Mouse (Mus musculus) liver, adult 2 months (tissue): ENCODE measurements around the gene Kif22. TPM values are rescaled to one million over a fixed set of nuclear protein-coding genes. Genes with fewer than 3 reads are reported as not detected.

Experiments
- DNase-seq: peaks from one replicate; pipeline ENCODE4 v3.0.0-alpha.2; 2011; ENCODE audit warnings: low read depth, low spot score; ENCODE audit errors: extremely low read depth
- H3K27ac ChIP-seq: fragments of 200-500 bp; replicated peaks from 2 replicates; pipeline ENCODE4 v1.5.1; 2012; ENCODE audit warnings: low read depth, mild to moderate bottlenecking, control low read depth, inconsistent platforms, low read length; ENCODE audit not compliant: insufficient read depth
- H3K27me3 ChIP-seq: fragments of 200-500 bp; 2 replicates; pipeline ENCODE4 v1.6.1; 2012; ENCODE audit warnings: mild to moderate bottlenecking, moderate library complexity, low read length, inconsistent platforms; ENCODE audit not compliant: control insufficient read depth, insufficient read depth
- H3K36me3 ChIP-seq: fragments of 200-500 bp; 2 replicates; pipeline ENCODE4 v1.6.1; 2012; ENCODE audit warnings: low read length, inconsistent platforms; ENCODE audit not compliant: control insufficient read depth, insufficient read depth
- H3K4me1 ChIP-seq: fragments of 200-500 bp; 2 replicates; pipeline ENCODE4 v1.6.1; 2011; ENCODE audit warnings: low read length; ENCODE audit not compliant: control insufficient read depth, insufficient read depth
- H3K4me3 ChIP-seq: fragments of 200-500 bp; 2 replicates; pipeline ENCODE4 v1.5.1; 2011; ENCODE audit warnings: low read depth, mild to moderate bottlenecking, control low read depth, low read length, moderate library complexity; ENCODE audit not compliant: insufficient read depth
- H3K79me2 ChIP-seq: fragments of 200-500 bp; 2 replicates; pipeline ENCODE4 v1.6.1; 2012; ENCODE audit warnings: inconsistent platforms, mild to moderate bottlenecking, low read length, moderate library complexity; ENCODE audit not compliant: control insufficient read depth, insufficient read depth
- H3K9ac ChIP-seq: fragments of 200-500 bp; 2 replicates; pipeline ENCODE4 v1.6.1; 2012; ENCODE audit warnings: low read depth, mild to moderate bottlenecking, control low read depth, inconsistent platforms, low read length
- CTCF ChIP-seq: fragments of 200-500 bp; IDR thresholded peaks from 2 replicates; pipeline ENCODE4 v1.5.1; 2011; ENCODE audit warnings: low read depth, low read length, control low read depth
- POLR2A ChIP-seq: fragments of 200-500 bp; IDR thresholded peaks from 2 replicates; pipeline ENCODE4 v1.6.1; 2011; ENCODE audit warnings: low read length, control low read depth; ENCODE audit not compliant: insufficient read depth; ENCODE audit errors: extremely low read depth
- whole genome bisulfite sequencing: fragments of 180-500 bp; shearing (Covaris S2); methylation state at CpG from one replicate; pipeline ENCODE4 v1.1.7; 2018; 5-methylcytosine and 5-hydroxymethylcytosine counted together
- polyA plus RNA-seq: library from polyadenylated mRNA; depleted of rRNA; stranded (reverse); fragments of >200 nt; gene quantifications from 2 replicates; pipeline ENCODE4 v1.2.3, GENCODE M21; 2012
- total RNA-seq: library from RNA; depleted of rRNA; stranded (reverse); fragments of >200 nt; gene quantifications from 2 replicates; pipeline ENCODE4 v1.2.3, GENCODE M21; 2014

The Kif22 gene
- total and polyA plus RNA-seq, 2 experiments = 0.37 to 0.44 TPM

- TF ChIP-seq CTCF = no peak
- TF ChIP-seq POLR2A = no peak
- Histone ChIP-seq H3K9ac (no peak overlapping the region), H3K4me1 (peaks cover 5% of the 10 kb centered on the region), H3K4me3 (no peak overlapping the region), H3K27ac (no peak overlapping the region), H3K79me2 (no peaks in the 10 kb centered on the region), H3K36me3 (no peaks in the 10 kb centered on the region), H3K27me3 (no peaks in the 10 kb centered on the region)
- 78% methylated on average over 4 of the region's 4 CpGs for WGBS
- no peak for DNase-seq
Observed at GRCm38 (mm10) chr7:127066317-127066716, 24.0 kb upstream of the Kif22 start.

GRCm38 (mm10) chr7:127065538-127065937 is 23.3 kb upstream of the Kif22 start:
- WGBS = 87% methylated on average over 6 of the region's 6 CpGs
- H3K4me3 ChIP-seq = no peak overlapping the region
- no peaks in the 10 kb centered on the region for H3K36me3 ChIP-seq
- H3K9ac ChIP-seq = no peak overlapping the region
- no peaks in the 10 kb centered on the region for H3K79me2 ChIP-seq
- DNase-seq = no peak
- TF ChIP-seq POLR2A (no peak), CTCF (0 out of 2 replicates have a peak, but pooled peaks have one; percentile 1)
- H3K27me3 ChIP-seq = no peaks in the 10 kb centered on the region
- H3K27ac ChIP-seq = no peak overlapping the region
- H3K4me1 ChIP-seq = peaks cover 6% of the 10 kb centered on the region

- H3K27ac ChIP-seq = no peak overlapping the region
- TF ChIP-seq POLR2A (no peak), CTCF (0 out of 2 replicates have a peak, but pooled peaks have one; percentile 5)
- no peaks in the 10 kb centered on the region for H3K27me3 ChIP-seq
- H3K4me1 ChIP-seq = no peaks in the 10 kb centered on the region
- no peaks in the 10 kb centered on the region for H3K79me2 ChIP-seq
- WGBS = 70% methylated on average over 5 of the region's 5 CpGs
- H3K9ac ChIP-seq = no peak overlapping the region
- H3K36me3 ChIP-seq = no peaks in the 10 kb centered on the region
- H3K4me3 ChIP-seq = no peak overlapping the region
- DNase-seq = no peak
Observed at GRCm38 (mm10) chr7:127055026-127055585, 12.8 kb upstream of the Kif22 start.

- TF ChIP-seq CTCF = no peak
- no peak for TF ChIP-seq POLR2A
- no peak overlapping the region for H3K27ac ChIP-seq
Observed at GRCm38 (mm10) chr7:127031244-127031643, 11.0 kb downstream of the Kif22 start.

GRCm38 (mm10) chr7:127030172-127030571 is 12.1 kb downstream of the Kif22 start:
- no peak for DNase-seq
- no peak overlapping the region for H3K9ac ChIP-seq
- H3K4me3 ChIP-seq = no peak overlapping the region
- no peaks in the 10 kb centered on the region for H3K79me2 ChIP-seq
- TF ChIP-seq POLR2A (no peak), CTCF (no peak)
- H3K27me3 ChIP-seq = no peaks in the 10 kb centered on the region
- no peak overlapping the region for H3K27ac ChIP-seq
- H3K36me3 ChIP-seq = no peaks in the 10 kb centered on the region
- peaks cover 6% of the 10 kb centered on the region for H3K4me1 ChIP-seq
- 98% methylated on average over 1 of the region's 1 CpGs for WGBS

More at GRCm38 (mm10) chr7:127031244-127031643, 11.0 kb downstream of the Kif22 start:
- Histone ChIP-seq H3K9ac (no peak overlapping the region), H3K79me2 (no peaks in the 10 kb centered on the region), H3K27me3 (no peaks in the 10 kb centered on the region), H3K4me3 (no peak overlapping the region), H3K4me1 (peaks cover 6% of the 10 kb centered on the region), H3K36me3 (no peaks in the 10 kb centered on the region)
- WGBS = 81% methylated on average over 1 of the region's 1 CpGs
- DNase-seq = no peak

- Histone ChIP-seq H3K79me2 (no peaks in the 10 kb centered on the region), H3K27ac (peak overlapping the region; percentile 90), H3K27me3 (no peaks in the 10 kb centered on the region), H3K4me1 (peaks cover 11% of the 10 kb centered on the region), H3K4me3 (peak overlapping the region; percentile 51), H3K36me3 (no peaks in the 10 kb centered on the region; the same call in 1 of the 2 replicates), H3K9ac (peak overlapping the region; percentile 82)
- TF ChIP-seq POLR2A = no peak
- no peak for TF ChIP-seq CTCF
- no peak for DNase-seq
- WGBS = 43% methylated on average over 8 of the region's 8 CpGs
Observed at GRCm38 (mm10) chr7:127027885-127028284, 14.4 kb downstream of the Kif22 start.
